Mouse (Mus musculus) heart, postnatal 25 days (tissue): ENCODE data around the gene Dars. TPM values are rescaled to one million over a fixed set of nuclear protein-coding genes. Genes with fewer than 3 reads are reported as not detected.

ENCODE experiments used
- DNase-seq: peaks from one replicate; pipeline ENCODE4 v3.0.0; 2022; ENCODE audit warnings: low spot score
- intact Hi-C: fragments of 180-260 bp; cut with DNase I; formaldehyde crosslinking; loops from one replicate; pipeline ENCODE4 v1.15.1; 2025
- total RNA-seq, 2 experiments: library from RNA; stranded (reverse); gene quantifications; 2 replicates each; pipeline ENCODE4 v1.2.3; 2021

Dars gene
- total RNA-seq = 10 to 100 TPM; 61.0 to 63.0 TPM

GRCm38 (mm10) chr1:128416584-128417532 lies at the start of gene Dars:
Gene Dars (minus strand): TSS chr1:128417368.
- peak; percentile 84 for DNase-seq
- intact Hi-C loops = no loop called here

- intact Hi-C loops = no loop called here
- no peak for DNase-seq
These were observed 49.7 kb upstream of the Dars start for GRCm38 (mm10) chr1:128466828-128467227.

GRCm38 (mm10) chr1:128463478-128463877 lies 46.3 kb upstream of the Dars start:
- intact Hi-C loops = no loop called here
- no peak for DNase-seq

- no peak for DNase-seq
These were observed 45.2 kb upstream of the Dars start for GRCm38 (mm10) chr1:128462389-128462788.

GRCm38 (mm10) chr1:128460780-128461179 lies 43.6 kb upstream of the Dars start:
- no peak for DNase-seq
- intact Hi-C loops = no loop called here

More at GRCm38 (mm10) chr1:128462389-128462788, 45.2 kb upstream of the Dars start:
- intact Hi-C loops = no loop called here

- DNase-seq = no peak
- intact Hi-C loops = loop anchor here (5.0 kb wide), 2 partner anchors 87 to 368 kb away; no protein-coding TSS in a partner anchor
These were observed 42.3 kb upstream of the Dars start for GRCm38 (mm10) chr1:128459439-128459838.

GRCm38 (mm10) chr1:128459011-128459410 lies 41.8 kb upstream of the Dars start:
- DNase-seq = no peak
- intact Hi-C loops = loop anchor here (5.0 kb wide), 2 partner anchors 87 to 368 kb away; no protein-coding TSS in a partner anchor

- DNase-seq = peak; percentile 31
- intact Hi-C loops = loop anchor here (5.0 kb wide), 2 partner anchors 85 to 370 kb away; no protein-coding TSS in a partner anchor
These were observed 39.8 kb upstream of the Dars start for GRCm38 (mm10) chr1:128456844-128457445.

GRCm38 (mm10) chr1:128456271-128456670 lies 39.1 kb upstream of the Dars start:
- intact Hi-C loops = loop anchor here (5.0 kb wide), 2 partner anchors 84 to 371 kb away; no protein-coding TSS in a partner anchor

GRCm38 (mm10) chr1:128452210-128452609 lies 35.0 kb upstream of the Dars start:
- intact Hi-C loops = no loop called here
- DNase-seq = no peak

More at GRCm38 (mm10) chr1:128456271-128456670, 39.1 kb upstream of the Dars start:
- no peak for DNase-seq

GRCm38 (mm10) chr1:128451183-128451582 lies 34.0 kb upstream of the Dars start:
- no peak for DNase-seq
- intact Hi-C loops = no loop called here

- DNase-seq = no peak
These were observed 30.2 kb upstream of the Dars start for GRCm38 (mm10) chr1:128447206-128447902.

GRCm38 (mm10) chr1:128443890-128444839 lies 27.0 kb upstream of the Dars start:
- intact Hi-C loops = no loop called here
- DNase-seq = no peak

More at GRCm38 (mm10) chr1:128447206-128447902, 30.2 kb upstream of the Dars start:
- intact Hi-C loops = no loop called here

- DNase-seq = no peak
- intact Hi-C loops = no loop called here
These were observed 23.9 kb upstream of the Dars start for GRCm38 (mm10) chr1:128441129-128441473.

GRCm38 (mm10) chr1:128440386-128441128 lies 23.4 kb upstream of the Dars start:
- DNase-seq = no peak
- intact Hi-C loops = no loop called here

- no peak for DNase-seq
- intact Hi-C loops = no loop called here
These were observed 22.4 kb upstream of the Dars start for GRCm38 (mm10) chr1:128439618-128440017.

- DNase-seq = no peak
- intact Hi-C loops = no loop called here
These were observed 21.4 kb upstream of the Dars start for GRCm38 (mm10) chr1:128438526-128438925.

GRCm38 (mm10) chr1:128437276-128437675 lies 20.1 kb upstream of the Dars start:
- no peak for DNase-seq
- intact Hi-C loops = no loop called here
